Mouse (Mus musculus): ENCODE data around the gene Cbx8.

DNA sequence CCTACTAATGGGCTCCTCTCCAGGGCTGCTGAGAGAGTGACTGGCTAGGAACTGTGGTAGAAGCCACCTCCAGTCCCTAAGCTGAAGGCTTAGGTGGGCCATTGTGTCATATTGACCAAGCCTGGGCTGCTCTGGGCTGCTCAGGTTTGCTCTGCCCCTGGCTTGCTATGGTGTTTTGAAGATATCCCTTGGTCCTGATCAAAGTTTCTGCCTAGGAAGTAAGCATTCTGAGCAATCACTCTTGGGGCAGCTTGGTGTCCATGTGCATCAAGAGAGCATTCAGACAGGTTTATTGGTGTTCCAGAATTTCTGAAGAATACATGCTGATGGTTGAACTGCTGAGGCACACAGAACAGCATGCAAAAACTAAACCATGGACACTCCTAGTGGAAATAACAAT is 10.7 kb upstream of the Cbx8 start:
- TF ChIP-seq CTCF (IDR thresholded peaks at IDR 0.05; ENCODE audit: control insufficient read depth, insufficient read depth, insufficient read length) (no peak), MYOD1 (IDR thresholded peaks at IDR 0.05; ENCODE audit: control insufficient read depth, insufficient read length, low read depth) (no peak), FOSL1 (IDR thresholded peaks at IDR 0.05; ENCODE audit: insufficient read depth, low read length, poor library complexity, severe bottlenecking) (no peak)
